Mouse (Mus musculus) thymus, postnatal 0 days (tissue): ENCODE measurements around the gene Nedd4. TPM values are rescaled to one million over a fixed set of nuclear protein-coding genes. Genes with fewer than 3 reads are reported as not detected.
A peak's percentile ranks its signal among the peaks of the same experiment; 100 is the strongest.
"Not testable (repeated sequence)": the region's sequence is repeated elsewhere in the genome, so short reads cannot be mapped to it uniquely, and the experiment has no call there.

Experiments
- DNase-seq: peaks from one replicate; pipeline ENCODE4 v3.0.0-alpha.2; 2015; ENCODE audit warnings: low spot score
- polyA plus RNA-seq: library from polyadenylated mRNA; unstranded; fragments of >200 nt; fragmentation: Nextera tagmentation; extraction: Ambion mirVana; gene quantifications from 2 replicates; pipeline ENCODE4 v1.2.1, GENCODE M21; 2015

Nedd4 gene
- polyA plus RNA-seq: 159 and 162 TPM in 2 replicates

- peak; percentile 94 for DNase-seq
These were observed at the start of gene Nedd4 for GRCm38 (mm10) chr9:72661895-72662661. Gene Nedd4, plus strand, starts transcription at chr9:72662346.

- DNase-seq: no peak
These were observed 48.3 kb upstream of the Nedd4 start for GRCm38 (mm10) chr9:72613884-72614283.

- DNase-seq: no peak
These were observed 47.2 kb upstream of the Nedd4 start for GRCm38 (mm10) chr9:72614786-72615480.

- DNase-seq: no peak
These were observed 44.1 kb upstream of the Nedd4 start for GRCm38 (mm10) chr9:72618037-72618436.

- no peak for DNase-seq
These were observed 38.5 kb upstream of the Nedd4 start for GRCm38 (mm10) chr9:72623605-72624004.

- DNase-seq: no peak
These were observed 34.5 kb upstream of the Nedd4 start for GRCm38 (mm10) chr9:72627598-72627997.

- no peak for DNase-seq
These were observed 33.6 kb upstream of the Nedd4 start for GRCm38 (mm10) chr9:72628591-72628990.

GRCm38 (mm10) chr9:72632198-72632597, 29.9 kb upstream of the Nedd4 start:
- no peak for DNase-seq

GRCm38 (mm10) chr9:72635134-72635533, 27.0 kb upstream of the Nedd4 start:
- DNase-seq: peak; percentile 69

GRCm38 (mm10) chr9:72636547-72636946, 25.6 kb upstream of the Nedd4 start:
- DNase-seq: no peak

GRCm38 (mm10) chr9:72637243-72637642, 24.9 kb upstream of the Nedd4 start:
- DNase-seq: no peak

GRCm38 (mm10) chr9:72638951-72639842, 22.9 kb upstream of the Nedd4 start:
- DNase-seq: peak; percentile 68

- peak; percentile 49 for DNase-seq
These were observed 22.1 kb upstream of the Nedd4 start for GRCm38 (mm10) chr9:72639843-72640621.

GRCm38 (mm10) chr9:72640642-72641041, 21.5 kb upstream of the Nedd4 start:
- DNase-seq: no peak

GRCm38 (mm10) chr9:72641093-72641680, 21.0 kb upstream of the Nedd4 start:
- DNase-seq: no peak

- DNase-seq: not testable (repeated sequence)
These were observed 19.2 kb upstream of the Nedd4 start for GRCm38 (mm10) chr9:72642756-72643447.

GRCm38 (mm10) chr9:72643651-72644417, 18.3 kb upstream of the Nedd4 start:
- DNase-seq: no peak

- DNase-seq: no peak
These were observed 17.6 kb upstream of the Nedd4 start for GRCm38 (mm10) chr9:72644418-72645110.
